Mouse (Mus musculus) heart, postnatal 0 days (tissue): ENCODE measurements around the gene Clec11a. TPM values are rescaled to one million over a fixed set of nuclear protein-coding genes. Genes with fewer than 3 reads are reported as not detected.

Experiments
- ATAC-seq: fragments of 200-750 bp; cut with Nextera tagmentation; 2 replicates; pipeline ENCODE4 v1.8.0; 2017; ENCODE audit warnings: low read depth, moderate number of reproducible peaks, moderate library complexity; ENCODE audit not compliant: insufficient read depth
- DNase-seq: peaks from one replicate; pipeline ENCODE4 v3.0.0-alpha.2; 2016; ENCODE audit warnings: low spot score
- H3K27ac ChIP-seq: fragments of 300-500 bp; sonication (generic); 2 replicates; pipeline ENCODE4 v1.5.1; 2014; ENCODE audit warnings: low read depth, mild to moderate bottlenecking
- H3K27me3 ChIP-seq: fragments of 300-500 bp; sonication (generic); 2 replicates; pipeline ENCODE4 v1.6.1; 2014; ENCODE audit warnings: low read length, mixed read lengths; ENCODE audit not compliant: control insufficient read depth, insufficient read depth
- H3K36me3 ChIP-seq: fragments of 300-500 bp; sonication (generic); replicated peaks from 2 replicates; pipeline ENCODE4 v1.6.1; 2014; ENCODE audit warnings: low read length, mixed read lengths; ENCODE audit not compliant: control insufficient read depth, insufficient read depth
- H3K4me1 ChIP-seq: fragments of 300-500 bp; sonication (generic); 2 replicates; pipeline ENCODE4 v1.6.1; 2014; ENCODE audit warnings: antibody characterized with exemption; ENCODE audit not compliant: control insufficient read depth, insufficient read depth
- H3K4me2 ChIP-seq: fragments of 300-500 bp; sonication (generic); 2 replicates; pipeline ENCODE4 v1.6.1; 2014; ENCODE audit warnings: low read depth, mild to moderate bottlenecking, low read length, moderate library complexity
- H3K4me3 ChIP-seq: fragments of 300-500 bp; sonication (generic); 2 replicates; pipeline ENCODE4 v1.5.1; 2014; ENCODE audit warnings: low read depth, low read length
- H3K9ac ChIP-seq: fragments of 300-500 bp; sonication (generic); replicated peaks from 2 replicates; pipeline ENCODE4 v1.6.1; 2014; ENCODE audit warnings: low read depth, low read length, mixed read lengths
- H3K9me3 ChIP-seq: fragments of 300-500 bp; sonication (generic); replicated peaks from 2 replicates; pipeline ENCODE4 v1.6.1; 2016; ENCODE audit warnings: low read length; ENCODE audit not compliant: control insufficient read depth
- CTCF ChIP-seq: IDR thresholded peaks from 2 replicates; pipeline ENCODE4 v1.5.1; 2016; ENCODE audit warnings: antibody characterized with exemption, control low read depth, low read depth
- EP300 ChIP-seq: IDR thresholded peaks from 2 replicates; pipeline ENCODE4 v1.6.1; 2016; ENCODE audit warnings: antibody characterized with exemption, low read depth
- WGBS: fragments of 180-500 bp; shearing (Covaris S2); extraction: QIAGEN DNeasy Blood & Tissue Kit; methylation state at CpG from one replicate; pipeline ENCODE4 v1.1.7; 2014; 5-methylcytosine and 5-hydroxymethylcytosine counted together
- polyA plus RNA-seq: library from polyadenylated mRNA; unstranded; fragments of >200 nt; fragmentation: Nextera tagmentation; extraction: Ambion mirVana; gene quantifications from 2 replicates; pipeline ENCODE4 v1.2.1, GENCODE M21; 2015
- total RNA-seq: library from RNA; depleted of rRNA; stranded (reverse); fragments of >200 nt; gene quantifications from 2 replicates; pipeline ENCODE4 v1.2.3, GENCODE M21; 2014; ENCODE audit warnings: low replicate concordance

The Clec11a gene
- total and polyA plus RNA-seq, 2 experiments from 2014 or later, result 1.00 to 1.4 TPM

DNA sequence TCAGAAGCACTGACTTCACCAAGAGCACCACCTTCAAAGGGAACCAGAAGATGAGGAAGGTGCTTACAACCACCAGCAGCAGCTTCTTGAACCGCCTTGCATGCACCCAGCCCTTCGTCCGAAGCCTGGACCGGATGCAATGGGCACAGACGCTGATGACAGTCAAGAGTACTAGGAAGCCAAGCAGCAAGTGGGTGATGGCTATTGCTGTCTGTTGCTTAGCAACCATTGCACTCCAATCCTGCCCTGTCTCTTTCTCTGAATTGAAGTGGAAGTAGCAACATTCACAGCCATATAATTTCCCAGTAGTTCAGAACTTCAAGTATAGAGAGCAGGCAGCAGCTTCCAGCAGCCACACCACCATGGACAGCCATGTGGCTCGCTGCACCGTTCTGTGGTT lies 25.1 kb downstream of the Clec11a start:
- DNase-seq (no peak), ATAC-seq (no peak)
- no peak overlapping the region for H3K27ac ChIP-seq
- no peak overlapping the region for H3K4me2 ChIP-seq
- no peak overlapping the region for H3K4me3 ChIP-seq
- no peaks in the 10 kb centered on the region for H3K9me3 ChIP-seq
- H3K4me1 ChIP-seq, result no peaks in the 10 kb centered on the region
- WGBS, result 69% methylated on average over 7 of the region's 7 CpGs
- TF ChIP-seq EP300, result no peak
- no peak for TF ChIP-seq CTCF
- no peaks in the 10 kb centered on the region for H3K36me3 ChIP-seq
- no peaks in the 10 kb centered on the region for H3K27me3 ChIP-seq
- no peak overlapping the region for H3K9ac ChIP-seq

DNA sequence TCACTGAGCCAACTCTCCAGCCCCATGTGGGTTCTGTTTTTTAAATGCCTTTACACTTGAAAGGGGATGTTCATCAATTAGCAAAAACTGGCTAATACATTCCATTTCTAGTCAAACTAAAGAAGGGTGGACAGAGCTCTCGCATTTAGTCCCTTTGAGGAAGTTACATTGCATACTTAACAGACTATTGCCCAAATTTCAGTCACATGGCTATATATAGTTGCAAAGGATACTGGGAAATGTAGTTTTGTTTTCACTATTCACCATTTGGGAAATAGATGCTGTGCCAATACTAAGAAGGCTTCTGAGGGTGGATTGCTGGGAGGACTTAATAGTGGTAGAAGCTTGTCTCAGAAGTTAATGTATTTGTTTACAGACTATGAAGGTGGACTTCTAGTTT lies 25.7 kb downstream of the Clec11a start:
- no peak for TF ChIP-seq CTCF
- no peak for TF ChIP-seq EP300
- DNase-seq (no peak), ATAC-seq (no peak)
- Histone ChIP-seq H3K9ac (no peak overlapping the region), H3K4me2 (no peak overlapping the region), H3K4me3 (no peak overlapping the region), H3K27ac (no peak overlapping the region), H3K9me3 (no peaks in the 10 kb centered on the region), H3K4me1 (no peaks in the 10 kb centered on the region), H3K27me3 (no peaks in the 10 kb centered on the region), H3K36me3 (no peaks in the 10 kb centered on the region)
- WGBS, result 44% methylated on average over 1 of the region's 1 CpGs

DNA sequence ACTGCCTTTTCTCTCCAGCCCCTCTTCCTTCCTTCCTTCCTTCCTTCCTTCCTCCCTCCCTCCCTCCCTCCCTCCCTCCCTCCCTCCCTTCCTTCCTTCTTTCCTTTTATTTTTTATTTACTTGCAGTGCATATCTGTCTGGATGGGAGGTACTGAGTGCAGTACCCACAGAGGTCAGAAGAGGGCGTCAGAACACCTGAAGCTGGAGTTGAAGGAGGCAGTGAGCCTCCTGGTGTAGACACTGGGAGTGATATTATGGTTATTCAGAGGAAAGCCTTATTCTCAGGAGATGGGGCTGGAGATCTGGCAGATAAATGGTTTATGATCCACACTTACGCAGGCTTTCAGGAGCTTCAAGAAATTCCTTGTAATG lies 29.5 kb downstream of the Clec11a start:
- Histone ChIP-seq H3K27ac (no peak overlapping the region), H3K27me3 (0 out of 2 replicates have a peak, but pooled peaks cover 15% of the 10 kb centered on the region), H3K4me1 (no peaks in the 10 kb centered on the region), H3K36me3 (no peaks in the 10 kb centered on the region), H3K9ac (no peak overlapping the region), H3K4me3 (no peak overlapping the region), H3K4me2 (no peak overlapping the region), H3K9me3 (no peaks in the 10 kb centered on the region)
- WGBS, result 45% methylated on average over 2 of the region's 2 CpGs
- ATAC-seq (no peak), DNase-seq (no peak)
- TF ChIP-seq CTCF (peak; percentile 18; the same call in 1 of the 2 replicates), EP300 (no peak)

DNA sequence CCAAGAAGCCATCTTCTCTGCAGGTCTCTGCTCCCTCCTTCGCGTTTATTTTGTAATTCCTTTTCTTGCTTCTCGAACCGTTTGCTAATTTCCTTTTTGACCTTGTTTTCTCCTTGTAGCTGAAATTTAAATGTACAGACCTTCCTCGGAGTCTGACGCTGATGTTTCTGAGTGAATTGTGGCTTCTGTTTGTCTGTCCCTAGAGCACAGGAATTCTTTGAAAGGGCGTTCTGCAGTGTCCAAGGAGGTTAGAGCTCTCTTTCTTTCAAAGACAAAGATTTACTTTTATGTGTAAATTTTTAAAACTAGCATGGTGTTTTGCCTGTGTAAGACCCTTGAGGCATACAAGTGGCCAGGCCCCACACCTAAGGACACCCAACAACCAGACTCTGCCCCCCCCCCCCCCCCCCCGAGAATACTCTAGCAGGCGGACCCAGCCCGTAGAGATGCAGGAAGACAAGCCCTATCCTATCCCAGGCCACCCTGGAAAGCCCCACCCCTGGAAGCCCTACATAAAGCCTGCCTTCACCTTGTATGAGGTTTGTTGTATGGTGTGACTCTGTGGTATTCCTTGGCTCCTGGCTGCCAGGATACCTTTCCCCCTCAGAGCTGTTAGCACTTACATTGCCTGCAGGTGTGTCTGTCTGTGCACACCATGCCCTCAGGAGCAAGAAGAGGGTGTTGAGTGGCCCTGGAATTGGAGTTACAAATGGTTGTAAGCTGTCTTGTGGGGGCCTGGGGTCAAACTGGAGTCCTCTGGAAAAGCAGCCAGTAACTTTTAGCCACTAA lies 30.0 kb downstream of the Clec11a start:
- no peak for ATAC-seq

DNA sequence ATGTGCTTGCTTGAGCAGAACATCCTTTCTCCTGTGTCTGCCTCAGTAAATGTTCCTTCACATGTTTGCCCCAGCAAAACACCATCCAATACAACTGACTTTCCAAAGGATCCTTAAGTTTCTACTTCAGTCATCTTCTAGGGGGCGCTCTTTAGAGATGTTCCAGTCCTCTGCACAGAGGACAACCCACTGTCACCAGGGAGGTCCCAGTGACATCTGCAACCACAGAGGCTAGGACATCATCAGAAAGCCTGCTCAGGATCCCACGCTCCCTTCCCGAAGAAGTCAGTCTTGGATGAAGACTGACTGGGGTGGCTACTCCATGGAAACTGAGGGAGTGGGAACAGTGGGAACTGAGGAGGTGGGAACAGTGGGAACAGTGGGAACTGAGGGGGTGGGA lies 31.2 kb downstream of the Clec11a start:
- Histone ChIP-seq H3K4me3 (no peak overlapping the region), H3K27me3 (0 out of 2 replicates have a peak, but pooled peaks cover 15% of the 10 kb centered on the region), H3K4me1 (no peaks in the 10 kb centered on the region), H3K27ac (no peak overlapping the region), H3K9me3 (no peaks in the 10 kb centered on the region), H3K36me3 (no peaks in the 10 kb centered on the region), H3K9ac (no peak overlapping the region), H3K4me2 (no peak overlapping the region)
- ATAC-seq (no peak), DNase-seq (no peak)
- WGBS, result 73% methylated on average over 3 of the region's 3 CpGs
- no peak for TF ChIP-seq EP300
- no peak for TF ChIP-seq CTCF

More for the DNA sequence above, 30.0 kb downstream of the Clec11a start:
- Histone ChIP-seq H3K27me3 (0 out of 2 replicates have a peak, but pooled peaks cover 15% of the 10 kb centered on the region), H3K9ac (no peak overlapping the region), H3K4me3 (no peak overlapping the region), H3K27ac (no peak overlapping the region), H3K4me1 (no peaks in the 10 kb centered on the region), H3K36me3 (no peaks in the 10 kb centered on the region), H3K9me3 (no peaks in the 10 kb centered on the region), H3K4me2 (no peak overlapping the region)
- no peak for DNase-seq
- TF ChIP-seq CTCF, result no peak
- WGBS, result 63% methylated on average over 10 of the region's 10 CpGs

DNA sequence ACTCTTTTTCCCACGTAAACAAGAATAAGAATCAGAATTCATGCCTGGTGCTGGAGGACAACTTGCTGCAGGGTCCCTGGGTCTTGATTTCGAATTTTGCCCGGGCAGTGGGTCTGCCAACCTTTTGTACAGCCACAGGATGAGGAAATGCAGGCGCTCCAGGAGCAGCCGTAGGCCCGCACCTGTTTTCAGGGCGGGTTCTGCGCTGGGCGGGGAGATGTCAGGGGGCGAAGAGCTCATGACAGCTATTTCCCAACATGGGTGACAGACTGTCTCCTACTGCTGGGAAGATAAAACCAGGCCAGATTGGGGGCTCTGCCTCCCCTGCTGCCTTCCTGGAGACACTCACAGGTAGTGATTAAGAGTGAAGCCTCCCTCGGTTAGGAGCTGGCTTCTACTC lies 32.6 kb downstream of the Clec11a start:
- 22% methylated on average over 11 of the region's 11 CpGs for WGBS
- no peaks in the 10 kb centered on the region for H3K4me1 ChIP-seq
- H3K9me3 ChIP-seq, result no peaks in the 10 kb centered on the region
- DNase-seq (no peak), ATAC-seq (no peak)
- H3K27me3 ChIP-seq, result 0 out of 2 replicates have a peak, but pooled peaks cover 15% of the 10 kb centered on the region
- H3K36me3 ChIP-seq, result no peaks in the 10 kb centered on the region
- no peak overlapping the region for H3K9ac ChIP-seq
- no peak overlapping the region for H3K4me3 ChIP-seq
- no peak for TF ChIP-seq CTCF
- no peak for TF ChIP-seq EP300
- H3K27ac ChIP-seq, result no peak overlapping the region
- no peak overlapping the region for H3K4me2 ChIP-seq
